Mouse (Mus musculus): Measurements from ENCODE around the gene Sf3a1.

- TF ChIP-seq CTCF (IDR thresholded peaks at IDR 0.05; ENCODE audit: control insufficient read depth, insufficient read depth, insufficient replicate concordance, low read depth, low read length) (no peak), POLR2A (IDR thresholded peaks at IDR 0.05; ENCODE audit: control insufficient read depth, low read depth, low read length) (no peak)
Measured at GRCm38 (mm10) chr11:4182061-4182460, 21.9 kb downstream of the Sf3a1 start.

Data from testis, adult 2 months (tissue).